Mouse (Mus musculus): ENCODE results near the gene Sh2d3c. TPM values are rescaled to one million over a fixed set of nuclear protein-coding genes. Genes with fewer than 3 reads are reported as not detected.
A peak's percentile ranks its signal among the peaks of the same experiment; 100 is the strongest.

The Sh2d3c gene
- polyA plus RNA-seq, 1 experiment from 2014 or later = 27.4 TPM

- Histone ChIP-seq H3K27me3 (ENCODE audit: control insufficient read depth, insufficient read depth, low read length) (no peaks in the 10 kb centered on the region), H3K4me3 (replicated peaks; ENCODE audit: low read length) (no peak overlapping the region), H3K9me3 (replicated peaks; ENCODE audit: control insufficient read depth, low read length) (no peaks in the 10 kb centered on the region), H3K27ac (ENCODE audit: low read length) (no peak overlapping the region), H3K36me3 (ENCODE audit: control insufficient read depth, insufficient read depth, low read length) (peaks cover 8% of the 10 kb centered on the region), H3K4me2 (ENCODE audit: low read depth, low read length) (no peak overlapping the region), H3K9ac (ENCODE audit: low read length) (no peak overlapping the region), H3K4me1 (ENCODE audit: control insufficient read depth, insufficient read depth, low read length) (no peaks in the 10 kb centered on the region)
- 52% methylated on average over 10 of the region's 10 CpGs for WGBS
- no peak for ATAC-seq (ENCODE audit: insufficient read depth, low FRiP score)
These were observed 77.6 kb downstream of the Sh2d3c start for GRCm38 (mm10) chr2:32798251-32798962.

MicroRNA genes within 50 kb of the gene (microRNA counts, 519-probe panel; counts per million panel counts)
- microRNA mmu-miR-2861 = 1,142 counts per million, percentile 8 among the panel's probes with 10 or more counts

Small RNAs within 50 kb of the gene (microRNA-seq; reads per million reads assigned to microRNA genes)
- gene Gm47291 (not detected), gene Mir2861 (not detected), gene Mir3960 (not detected), gene Mir8093 (not detected)

Other genes with a start within 250 kb of the Sh2d3c start
- gene Fam102a, start 185.7 kb upstream of the Sh2d3c start, polyA plus RNA-seq (2015; fragmentation: Nextera tagmentation; extraction: Ambion mirVana) = 11.4 and 12.8 TPM in 2 replicates
- 104 and 106 TPM in 2 replicates for gene Dpm2, start 150.2 kb upstream of the Sh2d3c start, polyA plus RNA-seq (2015; fragmentation: Nextera tagmentation; extraction: Ambion mirVana)
- 0.56 and 0.67 TPM in 2 replicates for gene Pip5kl1, start 146.3 kb upstream of the Sh2d3c start, polyA plus RNA-seq (2015; fragmentation: Nextera tagmentation; extraction: Ambion mirVana)
- gene 9430097D07Rik, start 145.4 kb upstream of the Sh2d3c start, polyA plus RNA-seq (2015; fragmentation: Nextera tagmentation; extraction: Ambion mirVana) = 0.10 and 0.15 TPM in 2 replicates
- gene St6galnac4, start 134.0 kb upstream of the Sh2d3c start, polyA plus RNA-seq (2015; fragmentation: Nextera tagmentation; extraction: Ambion mirVana) = 19.8 and 22.9 TPM in 2 replicates
- gene St6galnac6, start 121.3 kb upstream of the Sh2d3c start, polyA plus RNA-seq (2015; fragmentation: Nextera tagmentation; extraction: Ambion mirVana) = 17.1 and 18.5 TPM in 2 replicates
- gene Ak1, start 99.3 kb upstream of the Sh2d3c start, polyA plus RNA-seq (2015; fragmentation: Nextera tagmentation; extraction: Ambion mirVana) = 27.4 and 60.2 TPM in 2 replicates
- gene Eng, start 74.5 kb upstream of the Sh2d3c start, polyA plus RNA-seq (2015; fragmentation: Nextera tagmentation; extraction: Ambion mirVana) = 63.6 and 64.5 TPM in 2 replicates
- gene Fpgs, start 16.9 kb upstream of the Sh2d3c start, polyA plus RNA-seq (2015; fragmentation: Nextera tagmentation; extraction: Ambion mirVana) = 28.3 and 30.6 TPM in 2 replicates
- 71.9 and 82.7 TPM in 2 replicates for gene Cdk9, start 8.0 kb upstream of the Sh2d3c start, polyA plus RNA-seq (2015; fragmentation: Nextera tagmentation; extraction: Ambion mirVana)
- 0.20 and 0.28 TPM in 2 replicates for gene 6330409D20Rik, start 20.0 kb downstream of the Sh2d3c start, polyA plus RNA-seq (2015; fragmentation: Nextera tagmentation; extraction: Ambion mirVana)
- gene Tor2a, start 36.2 kb downstream of the Sh2d3c start, polyA plus RNA-seq (2015; fragmentation: Nextera tagmentation; extraction: Ambion mirVana) = 59.2 and 67.0 TPM in 2 replicates
- 0.12 and 0.21 TPM in 2 replicates for gene Ttc16, start 54.6 kb downstream of the Sh2d3c start, polyA plus RNA-seq (2015; fragmentation: Nextera tagmentation; extraction: Ambion mirVana)
- gene Ptrh1, start 54.7 kb downstream of the Sh2d3c start, polyA plus RNA-seq (2015; fragmentation: Nextera tagmentation; extraction: Ambion mirVana) = 3.9 and 6.7 TPM in 2 replicates
- 0.10 and 0.41 TPM in 2 replicates for gene Cfap157, start 63.4 kb downstream of the Sh2d3c start, polyA plus RNA-seq (2015; fragmentation: Nextera tagmentation; extraction: Ambion mirVana)
- 20.8 and 23.2 TPM in 2 replicates for gene Stxbp1, start 126.2 kb downstream of the Sh2d3c start, polyA plus RNA-seq (2015; fragmentation: Nextera tagmentation; extraction: Ambion mirVana)
- gene Fam129b, start 155.1 kb downstream of the Sh2d3c start, polyA plus RNA-seq (2015; fragmentation: Nextera tagmentation; extraction: Ambion mirVana) = 108 and 139 TPM in 2 replicates
- gene Rpl12, start 240.5 kb downstream of the Sh2d3c start, polyA plus RNA-seq (2015; fragmentation: Nextera tagmentation; extraction: Ambion mirVana) = 124 and 174 TPM in 2 replicates
- 10.4 and 11.2 TPM in 2 replicates for gene Lrsam1, start 240.6 kb downstream of the Sh2d3c start, polyA plus RNA-seq (2015; fragmentation: Nextera tagmentation; extraction: Ambion mirVana)